Mouse (Mus musculus) testis, adult 10 weeks (tissue): ENCODE data around the gene Gm8914. TPM values are rescaled to one million over a fixed set of nuclear protein-coding genes. Genes with fewer than 3 reads are reported as not detected.

Experiments used
- polyA plus RNA-seq: library from polyadenylated mRNA; stranded (reverse); fragments of 350-450 nt; fragmentation: Illumina TruSeq; extraction: RNeasy Lipid Tissue Mini Kit (QIAGEN cat#74804); gene quantifications from one replicate; pipeline ENCODE4 v1.2.3, GENCODE M21; 2014; ENCODE audit warnings: low read depth, low replicate concordance

Gene Gm8914
- polyA plus RNA-seq, result 2.4 TPM

DNA sequence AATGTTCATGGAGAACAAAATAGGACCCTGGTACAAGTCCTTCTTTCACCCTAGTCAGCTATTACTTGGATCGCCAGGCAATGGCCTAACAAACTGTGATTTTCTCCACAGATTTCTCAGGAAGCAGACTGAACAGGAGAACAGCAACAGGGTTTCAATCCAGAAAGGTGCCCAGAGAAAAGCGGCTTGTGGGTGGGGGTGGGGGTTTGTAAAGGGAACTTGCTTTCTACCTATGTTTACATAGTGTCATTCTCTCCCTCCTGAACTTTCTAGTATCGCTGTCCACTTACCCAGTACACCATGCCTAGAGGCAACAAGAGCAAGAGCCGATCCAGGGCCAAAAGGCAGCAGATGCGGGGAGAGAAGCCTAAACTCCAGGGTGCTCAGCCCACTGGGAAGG is at the start of gene Gm8914:
Gm8914 (plus strand) TSS at position 301 of the 400 bp plus-strand sequence.

Other genes with a start within 250 kb of the Gm8914 start
- gene Mageb2, start 148.4 kb upstream of the Gm8914 start, polyA plus RNA-seq, result 4.2 TPM
- 2.4 TPM for gene Gm5072, start 87.6 kb upstream of the Gm8914 start, polyA plus RNA-seq
- gene 1700084M14Rik, start 95.8 kb downstream of the Gm8914 start, polyA plus RNA-seq, result 435 TPM
- gene Gm14781, start 152.1 kb downstream of the Gm8914 start, polyA plus RNA-seq, result 77.7 TPM